Mouse (Mus musculus): ENCODE data around the gene Arpin. TPM values are rescaled to one million over a fixed set of nuclear protein-coding genes. Genes with fewer than 3 reads are reported as not detected.

The Arpin gene
- polyA plus RNA-seq, 1 experiment from 2014 or later = 19.8 TPM

GRCm38 (mm10) chr7:79890436-79891221 is 44.5 kb downstream of the Arpin start:
- H3K4me3 ChIP-seq = no peak overlapping the region
- peaks cover 38% of the 10 kb centered on the region for H3K36me3 ChIP-seq
- H3K27me3 ChIP-seq = no peaks in the 10 kb centered on the region
- no peak overlapping the region for H3K4me2 ChIP-seq (replicated peaks)
- ATAC-seq (ENCODE audit: low FRiP score) = no peak
- H3K9me3 ChIP-seq (replicated peaks) = no peaks in the 10 kb centered on the region
- H3K4me1 ChIP-seq = no peaks in the 10 kb centered on the region
- 89% methylated on average over 15 of the region's 15 CpGs for WGBS
- H3K9ac ChIP-seq = no peak overlapping the region
- no peak overlapping the region for H3K27ac ChIP-seq

- Histone ChIP-seq H3K4me3 (no peak overlapping the region), H3K27ac (no peak overlapping the region), H3K9me3 (replicated peaks) (no peaks in the 10 kb centered on the region), H3K9ac (no peak overlapping the region), H3K4me1 (no peaks in the 10 kb centered on the region), H3K4me2 (replicated peaks) (no peak overlapping the region), H3K36me3 (peaks cover 38% of the 10 kb centered on the region), H3K27me3 (no peaks in the 10 kb centered on the region)
- WGBS = 88% methylated on average over 9 of the region's 9 CpGs
- ATAC-seq (ENCODE audit: low FRiP score) = no peak
These were observed 46.6 kb downstream of the Arpin start for GRCm38 (mm10) chr7:79888603-79889002.

- H3K9me3 ChIP-seq (replicated peaks) = no peaks in the 10 kb centered on the region
- H3K9ac ChIP-seq = no peak overlapping the region
- no peaks in the 10 kb centered on the region for H3K27me3 ChIP-seq
- no peaks in the 10 kb centered on the region for H3K4me1 ChIP-seq
- peaks cover 44% of the 10 kb centered on the region for H3K36me3 ChIP-seq
- no peak overlapping the region for H3K27ac ChIP-seq
- H3K4me2 ChIP-seq (replicated peaks) = no peak overlapping the region
- WGBS = 93% methylated on average over 7 of the region's 7 CpGs
- no peak for ATAC-seq (ENCODE audit: low FRiP score)
- H3K4me3 ChIP-seq = no peak overlapping the region
These were observed 51.4 kb downstream of the Arpin start for GRCm38 (mm10) chr7:79883613-79884334.

- WGBS = 92% methylated on average over 6 of the region's 6 CpGs
- Histone ChIP-seq H3K36me3 (peaks cover 44% of the 10 kb centered on the region), H3K27ac (no peak overlapping the region), H3K4me3 (no peak overlapping the region), H3K9ac (no peak overlapping the region), H3K9me3 (replicated peaks) (no peaks in the 10 kb centered on the region), H3K4me2 (replicated peaks) (no peak overlapping the region), H3K27me3 (no peaks in the 10 kb centered on the region), H3K4me1 (no peaks in the 10 kb centered on the region)
- ATAC-seq (ENCODE audit: low FRiP score) = no peak
These were observed 53.3 kb downstream of the Arpin start for GRCm38 (mm10) chr7:79881901-79882300.

- 52% methylated on average over 3 of the region's 3 CpGs for WGBS
- no peak overlapping the region for H3K4me2 ChIP-seq (replicated peaks)
- no peak overlapping the region for H3K27ac ChIP-seq
- H3K9ac ChIP-seq = no peak overlapping the region
- H3K27me3 ChIP-seq = no peaks in the 10 kb centered on the region
- peaks cover 44% of the 10 kb centered on the region for H3K36me3 ChIP-seq
- no peaks in the 10 kb centered on the region for H3K4me1 ChIP-seq
- no peak overlapping the region for H3K4me3 ChIP-seq
- ATAC-seq (ENCODE audit: low FRiP score) = no peak
- H3K9me3 ChIP-seq (replicated peaks) = no peaks in the 10 kb centered on the region
These were observed 54.2 kb downstream of the Arpin start for GRCm38 (mm10) chr7:79880998-79881397.

GRCm38 (mm10) chr7:79880033-79880432 is 55.1 kb downstream of the Arpin start:
- ATAC-seq (ENCODE audit: low FRiP score) = no peak
- Histone ChIP-seq H3K36me3 (peaks cover 36% of the 10 kb centered on the region), H3K9me3 (replicated peaks) (no peaks in the 10 kb centered on the region), H3K9ac (no peak overlapping the region), H3K27ac (no peak overlapping the region), H3K27me3 (no peaks in the 10 kb centered on the region), H3K4me1 (no peaks in the 10 kb centered on the region), H3K4me3 (no peak overlapping the region), H3K4me2 (replicated peaks) (no peak overlapping the region)
- WGBS = 85% methylated on average over 6 of the region's 6 CpGs

GRCm38 (mm10) chr7:79878455-79879025 is 56.6 kb downstream of the Arpin start:
- no peak overlapping the region for H3K4me3 ChIP-seq
- no peaks in the 10 kb centered on the region for H3K27me3 ChIP-seq
- H3K9me3 ChIP-seq (replicated peaks) = no peaks in the 10 kb centered on the region
- H3K4me2 ChIP-seq (replicated peaks) = no peak overlapping the region
- WGBS = 77% methylated on average over 2 of the region's 2 CpGs
- peaks cover 30% of the 10 kb centered on the region for H3K36me3 ChIP-seq
- H3K9ac ChIP-seq = no peak overlapping the region
- no peak overlapping the region for H3K27ac ChIP-seq
- no peak for ATAC-seq (ENCODE audit: low FRiP score)
- no peaks in the 10 kb centered on the region for H3K4me1 ChIP-seq

Small RNAs within 50 kb of the gene (microRNA-seq; reads per million reads assigned to microRNA genes)
- not detected for gene Gm24541

Other genes with a start within 250 kb of the Arpin start
- gene Kif7, start 219.6 kb downstream of the Arpin start, polyA plus RNA-seq (2016; fragmentation: Nextera tagmentation; extraction: Ambion mirVana) = 6.7 and 6.9 TPM in 2 replicates
- not detected in 2 replicates for gene Plin1, start 202.5 kb downstream of the Arpin start, polyA plus RNA-seq (2016; fragmentation: Nextera tagmentation; extraction: Ambion mirVana)
- 6.8 and 9.5 TPM in 2 replicates for gene Pex11a, start 192.2 kb downstream of the Arpin start, polyA plus RNA-seq (2016; fragmentation: Nextera tagmentation; extraction: Ambion mirVana)
- 0.57 and 0.72 TPM in 2 replicates for gene Wdr93, start 192.2 kb downstream of the Arpin start, polyA plus RNA-seq (2016; fragmentation: Nextera tagmentation; extraction: Ambion mirVana)
- gene Mesp1, start 141.6 kb downstream of the Arpin start, polyA plus RNA-seq (2016; fragmentation: Nextera tagmentation; extraction: Ambion mirVana) = 0.17 TPM in 1 of 2 replicates, not detected in the other
- gene Mesp2, start 124.6 kb downstream of the Arpin start, polyA plus RNA-seq (2016; fragmentation: Nextera tagmentation; extraction: Ambion mirVana) = 0.42 and 0.56 TPM in 2 replicates
- gene Anpep, start 74.3 kb downstream of the Arpin start, polyA plus RNA-seq (2016; fragmentation: Nextera tagmentation; extraction: Ambion mirVana) = 3.5 and 4.6 TPM in 2 replicates
- 48.7 and 56.7 TPM in 2 replicates for gene Ap3s2, start 14.7 kb downstream of the Arpin start, polyA plus RNA-seq (2016; fragmentation: Nextera tagmentation; extraction: Ambion mirVana)
- 26.0 and 26.4 TPM in 2 replicates for gene Zfp710, start 89.5 kb upstream of the Arpin start, polyA plus RNA-seq (2016; fragmentation: Nextera tagmentation; extraction: Ambion mirVana)
- 322 and 326 TPM in 2 replicates for gene Idh2, start 180.0 kb upstream of the Arpin start, polyA plus RNA-seq (2016; fragmentation: Nextera tagmentation; extraction: Ambion mirVana)

Measured in hindbrain, embryonic 12.5 days (tissue).